Comparison of ENCODE assay signal across 16 mouse cellular contexts in the genomic region with DNA sequence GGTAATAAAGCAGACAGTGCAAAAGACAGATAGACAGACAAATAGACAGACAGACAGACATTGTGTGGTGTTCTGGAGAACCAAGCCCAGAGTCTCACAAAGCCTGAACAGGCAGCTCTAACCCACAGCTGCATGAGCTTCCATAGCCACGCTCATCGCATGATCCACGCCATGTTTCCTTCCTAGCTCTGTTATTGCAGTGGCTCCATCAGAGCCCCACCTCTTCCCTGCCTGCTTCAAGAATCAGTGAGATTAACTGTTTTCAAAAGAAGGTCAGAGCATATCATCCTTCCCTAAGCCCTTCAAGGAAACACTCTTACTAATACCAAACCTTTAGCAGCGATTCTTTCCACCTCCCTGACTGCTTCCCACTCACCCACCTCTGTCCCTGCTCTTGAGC. TPM values are rescaled to one million over a fixed set of nuclear protein-coding genes. Genes with fewer than 3 reads are reported as not detected.
DNase-seq lines count a peak whose midpoint lies in the region; ATAC-seq and TF ChIP-seq lines count a peak whose summit lies in the region.
"Had no signal": no experiment of that assay in that cellular context is flagged by ENCODE, and none has a peak within 500 bp of the region (broad histone marks: within the 10 kb centered on the region; RNA-seq: fewer than 3 reads in every experiment).

No protein-coding gene starts in this region.

- peaks cover 58% of the 10 kb centered on the region for H3K4me1 ChIP-seq in heart, embryonic 13.5 days
- peaks cover 18% of the 10 kb centered on the region; the same call in 1 of the 2 replicates for H3K4me1 ChIP-seq in stomach, embryonic 14.5 days (ENCODE audit: control insufficient read depth, insufficient read depth, low read length)
- peaks cover 5% of the 10 kb centered on the region; the same call in 1 of the 2 replicates for H3K4me1 ChIP-seq in stomach, postnatal 0 days (replicated peaks; ENCODE audit: control insufficient read depth, insufficient read depth)

- intact Hi-C loops in heart, postnatal 25 days (cut with DNase I): loop anchor here (5.0 kb wide), 1 partner anchor 42 kb away; the partner anchor contains the start of gene Frs2

- no peak overlapping the region for H3K4me3 ChIP-seq in heart, embryonic 13.5 days
- no peak overlapping the region for H3K4me3 ChIP-seq in stomach, embryonic 14.5 days (ENCODE audit: low read depth, low read length)
- no peak overlapping the region for H3K4me3 ChIP-seq in stomach, postnatal 0 days (ENCODE audit: low read depth, low read length)
- H3K4me3 ChIP-seq: embryonic facial prominence, embryonic 13.5 days; neural tube, embryonic 13.5 days had no signal

- no peak for TF ChIP-seq CTCF in stomach, postnatal 0 days (IDR thresholded peaks at IDR 0.05; ENCODE audit: low read depth)

- H3K4me2 ChIP-seq in heart, embryonic 13.5 days: peak overlapping the region; percentile 45
- H3K4me2 ChIP-seq in stomach, embryonic 14.5 days (replicated peaks; ENCODE audit: low read depth, low read length): no peak overlapping the region; the same call in 1 of the 2 replicates
- H3K4me2 ChIP-seq in stomach, postnatal 0 days (replicated peaks; ENCODE audit: low read depth): no peak overlapping the region
- H3K4me2 ChIP-seq: embryonic facial prominence, embryonic 13.5 days; neural tube, embryonic 13.5 days had no signal

- H3K27me3 ChIP-seq in heart, embryonic 13.5 days (replicated peaks): no peaks in the 10 kb centered on the region
- H3K27me3 ChIP-seq in stomach, embryonic 14.5 days (ENCODE audit: control insufficient read depth, insufficient read depth, low read length): no peaks in the 10 kb centered on the region
- no peaks in the 10 kb centered on the region for H3K27me3 ChIP-seq in stomach, postnatal 0 days (ENCODE audit: control insufficient read depth, insufficient read depth, low read length)
- H3K27me3 ChIP-seq: embryonic facial prominence, embryonic 13.5 days; neural tube, embryonic 13.5 days had no signal

- peak overlapping the region; percentile 84 for H3K27ac ChIP-seq in heart, embryonic 13.5 days (replicated peaks)
- 0 out of 2 replicates have a peak overlapping the region, but pooled peaks have one; percentile 1 for H3K27ac ChIP-seq in stomach, embryonic 14.5 days (ENCODE audit: low read length)
- no peak overlapping the region for H3K27ac ChIP-seq in stomach, postnatal 0 days (replicated peaks)
- H3K27ac ChIP-seq: embryonic facial prominence, embryonic 13.5 days; neural tube, embryonic 13.5 days had no signal

- DNase-seq in heart, postnatal 25 days (ENCODE audit: low spot score): no peak
- DNase-seq in stomach, postnatal 0 days (ENCODE audit: low spot score): no peak
- DNase-seq in retina, postnatal 7 days (ENCODE audit: low read depth, low spot score): peak; percentile 6
- no peak for DNase-seq in layer of hippocampus, adult 9-11 months
- no peak for DNase-seq in cerebellum, postnatal 4 days (ENCODE audit: low spot score in 2 of 2)
- DNase-seq: adrenal gland, postnatal 25 days; cerebellum, adult 2 months; kidney, adult 18-20 months; thymus, postnatal 36 days had no signal

- H3K9ac ChIP-seq in heart, embryonic 13.5 days: 0 out of 2 replicates have a peak overlapping the region, but pooled peaks have one; percentile 41
- no peak overlapping the region for H3K9ac ChIP-seq in stomach, embryonic 14.5 days (replicated peaks; ENCODE audit: low read depth, low read length)
- H3K9ac ChIP-seq in stomach, postnatal 0 days (ENCODE audit: low read length): no peak overlapping the region
- H3K9ac ChIP-seq: embryonic facial prominence, embryonic 13.5 days; neural tube, embryonic 13.5 days had no signal

- TF ChIP-seq EP300 in stomach, postnatal 0 days (optimal IDR thresholded peaks at IDR 0.05): no peak

- no peaks in the 10 kb centered on the region for H3K9me3 ChIP-seq in heart, embryonic 13.5 days
- H3K9me3 ChIP-seq in stomach, embryonic 14.5 days (ENCODE audit: control insufficient read depth, low read depth, low read length): no peaks in the 10 kb centered on the region
- no peaks in the 10 kb centered on the region for H3K9me3 ChIP-seq in stomach, postnatal 0 days (ENCODE audit: control insufficient read depth, low read length)
- H3K9me3 ChIP-seq: embryonic facial prominence, embryonic 13.5 days; neural tube, embryonic 13.5 days had no signal

- no peak for ATAC-seq in heart, embryonic 13.5 days (ENCODE audit: extremely low read depth, insufficient number of reproducible peaks, low FRiP score, low TSS enrichment)
- ATAC-seq in stomach, embryonic 14.5 days (ENCODE audit: insufficient number of reproducible peaks, insufficient read depth, low FRiP score, low read depth): no peak
- ATAC-seq in stomach, postnatal 0 days (ENCODE audit: low FRiP score, low TSS enrichment): no peak
- ATAC-seq in inflammation-experienced regulatory T-cells, adult 6 months: peak; percentile 28

- H3K36me3 ChIP-seq in heart, embryonic 13.5 days: peaks cover 9% of the 10 kb centered on the region; the same call in 1 of the 2 replicates
- H3K36me3 ChIP-seq in stomach, embryonic 14.5 days (ENCODE audit: control insufficient read depth, insufficient read depth, low read length): no peaks in the 10 kb centered on the region; the same call in 1 of the 2 replicates
- H3K36me3 ChIP-seq in stomach, postnatal 0 days (ENCODE audit: control insufficient read depth, insufficient read depth, low read length): no peaks in the 10 kb centered on the region
- H3K36me3 ChIP-seq: embryonic facial prominence, embryonic 13.5 days; neural tube, embryonic 13.5 days had no signal

- WGBS in heart, embryonic 13.5 days: 35% methylated on average over 4 of the region's 4 CpGs
- WGBS in stomach, embryonic 14.5 days: 44% methylated on average over 4 of the region's 4 CpGs
- 42% methylated on average over 4 of the region's 4 CpGs for WGBS in stomach, postnatal 0 days

RNA-seq across cellular contexts. Expression of gene Cct2, which starts 41.4 kb away (rescaled TPM):
- 171 and 188 TPM in 2 replicates for polyA plus RNA-seq in heart, embryonic 13.5 days (2015; fragmentation: Nextera tagmentation; extraction: Ambion mirVana)
- 100 to 1,000 TPM; 129 to 137 TPM for total RNA-seq in heart, postnatal 25 days (2021)
- 227 and 238 TPM in 2 replicates for polyA plus RNA-seq in stomach, embryonic 14.5 days (2014; fragmentation: Nextera tagmentation; extraction: Ambion mirVana)
- 119 and 122 TPM in 2 replicates for polyA plus RNA-seq in stomach, postnatal 0 days (2015; fragmentation: Nextera tagmentation; extraction: Ambion mirVana)
- 100 to 1,000 TPM; 184 to 248 (median 228) TPM for polyA plus RNA-seq in inflammation-experienced regulatory T-cells, adult 6 months (2017; shearing (Covaris generic))

RNA-seq across cellular contexts. Expression of gene Frs2, which starts 43.3 kb away (rescaled TPM):
- 14.7 and 16.2 TPM in 2 replicates for polyA plus RNA-seq in heart, embryonic 13.5 days (2015; fragmentation: Nextera tagmentation; extraction: Ambion mirVana)
- total RNA-seq in heart, postnatal 25 days (2021): 10 to 100 TPM; 16.3 to 17.1 TPM
- polyA plus RNA-seq in stomach, embryonic 14.5 days (2014; fragmentation: Nextera tagmentation; extraction: Ambion mirVana): 37.4 and 40.3 TPM in 2 replicates
- polyA plus RNA-seq in stomach, postnatal 0 days (2015; fragmentation: Nextera tagmentation; extraction: Ambion mirVana): 11.6 and 11.9 TPM in 2 replicates
- polyA plus RNA-seq in inflammation-experienced regulatory T-cells, adult 6 months (2017; shearing (Covaris generic)): 10 to 100 TPM in 1 of 3 experiments, 1 to 10 TPM in 2; 7.4 to 11.6 (median 9.1) TPM

RNA-seq across cellular contexts. Expression of gene Lrrc10, which starts 59.9 kb away (rescaled TPM):
- 56.8 and 65.1 TPM in 2 replicates for polyA plus RNA-seq in heart, embryonic 13.5 days (2015; fragmentation: Nextera tagmentation; extraction: Ambion mirVana)
- 100 to 1,000 TPM; 175 to 176 TPM for total RNA-seq in heart, postnatal 25 days (2021)
- not detected in 2 replicates for polyA plus RNA-seq in stomach, embryonic 14.5 days (2014; fragmentation: Nextera tagmentation; extraction: Ambion mirVana)
- not detected in 2 replicates for polyA plus RNA-seq in stomach, postnatal 0 days (2015; fragmentation: Nextera tagmentation; extraction: Ambion mirVana)
- polyA plus RNA-seq in inflammation-experienced regulatory T-cells, adult 6 months (2017; shearing (Covaris generic)): not detected
- total RNA-seq: adrenal gland, postnatal 25 days; granulocyte monocyte progenitor cell, adult 5-6 weeks; liver, adult 2 months had no signal
- polyA plus RNA-seq: cerebellum, adult 2 months; embryonic facial prominence, embryonic 13.5 days; liver, adult 2 months; neural tube, embryonic 13.5 days had no signal

Comparison
In these comparisons a context has a peak if more than half of its experiments do, and no peak if none do; other contexts are left out.
1. RNA of gene Lrrc10, which starts 59.9 kb away (polyA plus RNA-seq): 56.8 to 65.1 TPM in heart, embryonic 13.5 days; not detected in stomach, postnatal 0 days, not detected in stomach, embryonic 14.5 days and not detected in inflammation-experienced regulatory T-cells, adult 6 months; every median in the first group is over 10 times any median in the second.